Mouse (Mus musculus): ENCODE measurements around the gene Gm49369. TPM values are rescaled to one million over a fixed set of nuclear protein-coding genes. Genes with fewer than 3 reads are reported as not detected.
"Not testable (repeated sequence)": the region's sequence is repeated elsewhere in the genome, so short reads cannot be mapped to it uniquely, and the experiment has no call there.

Gene Gm49369
- polyA plus RNA-seq, 1 experiment from 2014 or later, result not detected

DNA sequence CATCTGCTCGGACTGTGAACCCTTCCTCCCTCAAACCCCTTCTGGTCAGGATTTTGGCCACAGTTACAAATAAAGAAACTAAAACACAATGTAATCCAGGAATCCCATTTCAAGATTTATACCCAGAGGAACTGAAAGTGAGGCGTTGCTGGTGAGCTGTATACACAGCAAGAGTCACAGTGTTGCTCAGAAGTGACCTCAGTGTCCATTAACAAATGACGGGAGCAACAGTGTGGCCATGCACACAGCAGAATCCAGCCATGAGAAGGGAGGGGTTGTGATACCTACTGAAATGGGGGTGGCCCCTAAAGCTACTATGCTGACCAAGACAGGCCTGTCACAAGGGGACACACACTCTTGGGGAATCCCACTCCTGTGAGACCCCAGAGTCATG is 40.2 kb downstream of the Gm49369 start:
- no peak overlapping the region for H3K4me3 ChIP-seq (ENCODE audit: low read depth, low read length)
- no peak overlapping the region for H3K9ac ChIP-seq (ENCODE audit: low read depth, low read length)
- H3K27ac ChIP-seq (ENCODE audit: low read depth, low read length), result no peak overlapping the region
- no peaks in the 10 kb centered on the region for H3K27me3 ChIP-seq (replicated peaks; ENCODE audit: control insufficient read depth, insufficient read depth, low read length)
- no peaks in the 10 kb centered on the region; the same call in 1 of the 2 replicates for H3K4me1 ChIP-seq (replicated peaks; ENCODE audit: control insufficient read depth, insufficient read depth, low read length)
- H3K4me2 ChIP-seq (replicated peaks; ENCODE audit: low read depth), result no peak overlapping the region
- no peaks in the 10 kb centered on the region for H3K9me3 ChIP-seq (ENCODE audit: control insufficient read depth)
- no peaks in the 10 kb centered on the region for H3K36me3 ChIP-seq (ENCODE audit: control insufficient read depth, insufficient read depth)
- no peak for TF ChIP-seq CTCF (IDR thresholded peaks at IDR 0.05; ENCODE audit: low read depth)
- ATAC-seq, result no peak
- WGBS, result 65% methylated on average over 3 of the region's 3 CpGs

DNA sequence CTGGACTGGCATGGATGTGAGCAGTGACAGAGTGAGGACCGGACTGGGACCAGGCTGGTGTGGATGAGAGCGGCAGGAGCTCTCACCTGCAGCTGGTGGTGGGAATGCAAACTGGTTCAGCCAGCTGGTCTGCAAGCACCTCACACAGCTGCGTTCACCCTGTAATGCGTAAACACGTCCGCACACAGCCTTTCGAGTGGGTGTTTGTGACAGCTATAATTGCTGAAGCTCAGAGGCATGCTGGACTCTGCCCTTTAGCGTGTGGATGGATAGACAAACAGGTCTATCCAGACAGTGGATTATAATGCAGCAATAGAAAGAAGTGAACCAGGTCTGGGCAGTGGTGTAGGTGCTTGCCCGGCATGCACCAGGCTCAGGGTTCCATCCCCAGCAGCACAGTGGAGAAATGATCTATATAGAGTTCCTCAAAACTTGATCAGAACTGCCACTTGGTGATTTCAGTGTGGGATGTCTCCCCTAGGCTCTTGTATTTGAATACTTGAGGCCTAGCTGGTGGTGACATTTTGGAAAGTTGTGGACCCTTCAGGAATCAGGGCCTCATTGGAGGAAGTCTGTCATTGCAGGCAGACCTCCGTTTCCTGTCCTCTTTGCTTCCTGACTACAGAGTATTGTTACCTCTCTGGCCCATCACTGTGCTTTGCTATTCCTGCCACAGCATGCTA is 40.8 kb downstream of the Gm49369 start:
- Histone ChIP-seq H3K4me1 (replicated peaks; ENCODE audit: control insufficient read depth, insufficient read depth, low read length) (no peaks in the 10 kb centered on the region; the same call in 1 of the 2 replicates), H3K4me2 (replicated peaks; ENCODE audit: low read depth) (no peak overlapping the region), H3K9ac (ENCODE audit: low read depth, low read length) (no peak overlapping the region; the same call in 1 of the 2 replicates), H3K9me3 (ENCODE audit: control insufficient read depth) (no peaks in the 10 kb centered on the region), H3K27me3 (replicated peaks; ENCODE audit: control insufficient read depth, insufficient read depth, low read length) (no peaks in the 10 kb centered on the region), H3K36me3 (ENCODE audit: control insufficient read depth, insufficient read depth) (no peaks in the 10 kb centered on the region), H3K27ac (ENCODE audit: low read depth, low read length) (no peak overlapping the region), H3K4me3 (ENCODE audit: low read depth, low read length) (no peak overlapping the region)
- ATAC-seq, result peak; percentile 28; the same call in 1 of the 2 replicates
- WGBS, result 36% methylated on average over 10 of the region's 10 CpGs
- TF ChIP-seq CTCF (IDR thresholded peaks at IDR 0.05; ENCODE audit: low read depth), result no peak

DNA sequence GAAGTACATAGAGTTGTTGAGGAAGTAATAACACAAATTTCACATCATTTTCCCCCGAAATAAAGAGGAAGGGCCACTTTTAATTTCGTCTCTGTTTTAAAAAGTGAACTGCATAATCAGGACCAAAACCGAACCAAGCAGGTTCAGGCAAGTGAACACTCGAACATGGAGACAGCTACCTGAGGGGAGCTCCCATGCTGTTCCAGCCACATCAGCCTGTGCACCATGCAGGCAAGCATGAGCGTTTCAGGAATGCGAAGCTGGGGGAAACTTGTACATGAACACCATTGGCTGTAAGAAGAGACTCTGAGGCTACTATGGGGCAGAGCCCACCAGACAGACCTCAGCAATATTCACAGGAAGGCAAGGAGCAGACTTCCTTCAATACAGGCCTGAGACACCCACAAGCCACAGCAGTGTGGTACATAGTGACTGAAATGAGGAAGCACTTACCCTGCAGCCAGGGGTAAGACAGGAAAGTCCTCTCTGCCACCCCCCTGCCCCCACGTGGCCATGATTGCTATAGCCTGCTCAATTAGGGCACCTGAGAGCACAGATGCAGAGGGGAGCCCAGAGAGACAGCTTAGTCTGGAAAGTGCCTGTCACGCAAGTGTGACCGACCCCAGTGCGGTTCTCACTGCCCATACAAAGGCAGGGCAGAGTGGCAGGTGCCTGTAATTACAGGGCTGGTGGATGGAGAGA is 42.0 kb downstream of the Gm49369 start:
- Histone ChIP-seq H3K4me3 (ENCODE audit: low read depth, low read length) (no peak overlapping the region), H3K36me3 (ENCODE audit: control insufficient read depth, insufficient read depth) (no peaks in the 10 kb centered on the region), H3K4me1 (replicated peaks; ENCODE audit: control insufficient read depth, insufficient read depth, low read length) (no peaks in the 10 kb centered on the region; the same call in 1 of the 2 replicates), H3K27me3 (replicated peaks; ENCODE audit: control insufficient read depth, insufficient read depth, low read length) (no peaks in the 10 kb centered on the region), H3K27ac (ENCODE audit: low read depth, low read length) (no peak overlapping the region), H3K9me3 (ENCODE audit: control insufficient read depth) (no peaks in the 10 kb centered on the region), H3K4me2 (replicated peaks; ENCODE audit: low read depth) (no peak overlapping the region), H3K9ac (ENCODE audit: low read depth, low read length) (no peak overlapping the region)
- ATAC-seq, result no peak
- 59% methylated on average over 10 of the region's 10 CpGs for WGBS
- TF ChIP-seq CTCF (IDR thresholded peaks at IDR 0.05; ENCODE audit: low read depth), result peak; percentile 43

DNA sequence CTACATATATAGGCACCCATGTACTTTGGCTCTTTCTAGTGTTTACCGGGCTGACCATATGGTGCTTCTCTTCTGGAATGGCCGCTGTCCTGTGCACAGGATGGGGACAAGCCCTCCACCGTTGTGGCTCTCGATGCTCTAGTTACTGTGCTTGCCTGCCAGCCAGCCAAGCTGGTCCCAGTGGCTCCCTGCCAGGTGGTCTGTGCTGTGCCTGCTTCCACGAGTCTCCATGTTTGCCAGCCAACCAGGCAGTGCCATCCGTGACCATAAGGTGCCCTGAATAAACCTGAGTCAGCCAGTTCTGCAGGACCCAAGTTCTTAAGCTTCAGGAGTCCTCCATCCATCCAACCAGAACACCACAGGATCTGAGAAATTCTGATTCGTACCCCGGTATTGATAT is 47.3 kb downstream of the Gm49369 start:
- no peak overlapping the region for H3K9ac ChIP-seq (ENCODE audit: low read depth, low read length)
- no peaks in the 10 kb centered on the region for H3K36me3 ChIP-seq (ENCODE audit: control insufficient read depth, insufficient read depth)
- H3K4me1 ChIP-seq (replicated peaks; ENCODE audit: control insufficient read depth, insufficient read depth, low read length), result no peaks in the 10 kb centered on the region
- no peak for ATAC-seq
- no peak for TF ChIP-seq CTCF (IDR thresholded peaks at IDR 0.05; ENCODE audit: low read depth)
- H3K27me3 ChIP-seq (replicated peaks; ENCODE audit: control insufficient read depth, insufficient read depth, low read length), result no peaks in the 10 kb centered on the region
- no peak overlapping the region for H3K27ac ChIP-seq (ENCODE audit: low read depth, low read length)
- no peak overlapping the region for H3K4me2 ChIP-seq (replicated peaks; ENCODE audit: low read depth)
- WGBS, result 83% methylated on average over 8 of the region's 8 CpGs
- no peak overlapping the region for H3K4me3 ChIP-seq (ENCODE audit: low read depth, low read length)
- H3K9me3 ChIP-seq (ENCODE audit: control insufficient read depth), result no peaks in the 10 kb centered on the region

DNA sequence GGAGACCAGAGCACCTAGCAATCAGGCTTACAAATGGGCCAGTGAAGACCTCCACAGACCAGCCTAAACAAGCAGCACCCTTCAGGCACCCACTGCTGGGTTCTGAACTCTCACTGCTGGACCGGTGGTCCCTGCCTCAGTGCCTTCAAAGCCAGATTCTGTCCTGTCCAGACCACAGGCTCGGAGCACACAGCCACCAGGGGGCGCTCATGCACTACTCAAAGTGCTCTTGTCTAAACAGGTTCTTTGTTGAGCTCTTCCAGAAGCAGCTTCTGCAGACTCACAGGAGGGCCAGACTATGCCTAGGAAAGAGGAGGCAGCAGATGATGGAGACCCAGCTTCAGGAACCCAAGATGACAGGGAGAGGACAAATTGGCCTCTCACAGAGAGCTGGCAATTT is 48.2 kb downstream of the Gm49369 start:
- Histone ChIP-seq H3K4me3 (ENCODE audit: low read depth, low read length) (no peak overlapping the region), H3K9me3 (ENCODE audit: control insufficient read depth) (no peaks in the 10 kb centered on the region), H3K36me3 (ENCODE audit: control insufficient read depth, insufficient read depth) (no peaks in the 10 kb centered on the region), H3K4me2 (replicated peaks; ENCODE audit: low read depth) (no peak overlapping the region), H3K9ac (ENCODE audit: low read depth, low read length) (no peak overlapping the region), H3K27me3 (replicated peaks; ENCODE audit: control insufficient read depth, insufficient read depth, low read length) (no peaks in the 10 kb centered on the region), H3K27ac (ENCODE audit: low read depth, low read length) (no peak overlapping the region), H3K4me1 (replicated peaks; ENCODE audit: control insufficient read depth, insufficient read depth, low read length) (no peaks in the 10 kb centered on the region)
- 8% methylated on average over 3 of the region's 3 CpGs for WGBS
- peak; percentile 48; the same call in 1 of the 2 replicates for ATAC-seq
- peak; percentile 98 for TF ChIP-seq CTCF (IDR thresholded peaks at IDR 0.05; ENCODE audit: low read depth)

DNA sequence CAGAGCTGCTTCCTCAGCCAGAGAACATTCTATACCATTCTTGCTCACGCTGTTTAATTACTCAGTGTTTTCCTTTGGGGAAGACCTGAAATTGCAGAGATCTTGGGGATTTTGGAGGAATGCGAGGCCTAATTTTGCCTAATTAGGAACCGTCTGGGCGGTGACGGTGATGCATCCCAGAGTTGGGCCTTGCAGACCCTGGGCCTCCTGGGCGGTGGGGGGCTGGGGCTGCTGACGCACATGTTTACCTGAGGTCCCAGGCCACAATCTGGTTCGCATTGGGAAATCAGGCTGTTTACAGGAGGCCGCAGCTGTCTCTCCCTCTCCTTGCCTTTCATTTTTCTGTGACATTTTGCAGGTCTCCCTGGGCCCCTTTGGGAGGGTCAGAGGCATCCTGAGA is 49.7 kb downstream of the Gm49369 start:
- not testable (repeated sequence) for H3K27me3 ChIP-seq (replicated peaks; ENCODE audit: control insufficient read depth, insufficient read depth, low read length); ATAC-seq
- 83% methylated on average over 3 of the region's 9 CpGs for WGBS

More for the DNA sequence above, 49.7 kb downstream of the Gm49369 start:
- not testable (repeated sequence) for H3K36me3 ChIP-seq (ENCODE audit: control insufficient read depth, insufficient read depth); H3K9me3 ChIP-seq (ENCODE audit: control insufficient read depth); H3K9ac ChIP-seq (ENCODE audit: low read depth, low read length); H3K4me2 ChIP-seq (replicated peaks; ENCODE audit: low read depth); H3K4me1 ChIP-seq (replicated peaks; ENCODE audit: control insufficient read depth, insufficient read depth, low read length); H3K27ac ChIP-seq (ENCODE audit: low read depth, low read length); H3K4me3 ChIP-seq (ENCODE audit: low read depth, low read length)
